Mouse (Mus musculus): ENCODE measurements around the gene Fh1. TPM values are rescaled to one million over a fixed set of nuclear protein-coding genes. Genes with fewer than 3 reads are reported as not detected.

The Fh1 gene
- total RNA-seq (2023): 15.2 and 23.8 TPM in 2 replicates

DNA sequence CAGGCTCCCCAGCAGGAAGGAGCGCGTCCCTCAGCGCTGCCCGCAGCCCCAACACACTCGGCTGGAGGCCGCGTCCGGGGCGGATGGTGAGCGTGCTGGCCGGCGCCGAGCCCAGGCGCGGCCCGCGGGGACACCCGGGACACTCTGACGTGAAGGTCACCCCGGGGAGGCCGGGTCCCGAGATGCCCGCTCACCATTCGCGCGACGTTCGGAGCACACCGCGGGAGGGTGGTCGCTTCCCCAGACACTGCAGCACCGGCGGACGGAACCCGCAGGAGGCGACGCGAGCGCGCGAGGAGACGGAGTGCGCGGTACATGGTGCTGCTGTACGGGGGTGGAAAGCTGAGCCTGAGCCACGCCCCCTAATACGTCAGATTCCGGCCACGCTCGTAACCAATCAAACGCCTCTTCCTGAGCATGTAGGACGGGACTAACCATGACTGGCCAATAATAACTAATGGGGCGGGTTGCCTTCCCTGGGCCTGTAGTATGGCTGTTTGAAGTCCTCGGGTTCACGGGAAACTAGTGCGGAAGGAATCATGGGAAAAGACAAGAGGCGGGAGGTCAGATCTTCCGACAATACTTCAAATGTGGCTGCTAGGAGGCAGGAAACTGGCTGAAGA is at the start of gene Fh1:
Gene Fh1 (minus strand): TSS at position 379 of the 623 bp plus-strand sequence.

DNA sequence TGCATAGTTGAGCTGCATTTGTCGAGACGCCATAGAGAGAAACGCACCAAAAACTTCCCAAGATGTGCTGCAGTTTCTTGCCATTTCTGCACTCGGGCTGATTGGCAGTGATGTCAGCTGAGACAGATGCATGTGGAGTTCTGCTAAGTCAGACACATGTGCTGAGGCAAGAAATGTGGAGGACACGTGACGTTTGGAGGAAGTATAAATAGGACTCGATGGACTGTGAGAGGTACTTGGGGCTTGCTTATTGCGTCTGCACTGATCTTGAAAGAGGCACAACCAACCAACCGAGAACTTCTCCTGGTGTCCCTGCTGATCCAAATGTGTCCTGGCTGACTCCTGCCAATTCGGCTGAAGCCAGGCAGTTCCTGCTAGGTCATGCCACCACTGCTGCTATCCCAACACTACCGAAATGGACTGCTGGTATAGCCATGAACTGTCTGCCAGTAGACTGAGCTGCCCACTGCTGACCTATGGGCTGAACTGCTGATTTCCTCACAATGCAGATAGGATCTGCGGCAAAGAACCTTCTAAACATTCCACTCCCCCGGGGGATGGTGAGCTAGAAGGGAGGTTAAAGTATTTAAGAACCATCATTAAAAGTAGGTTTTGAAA is 5.5 kb downstream of the Fh1 start, which contains the start of gene Kmo:
Gene Kmo (plus strand): TSS at position 568 of the 618 bp plus-strand sequence.

Other genes starting within 250 kb of the Fh1 start
- gene Rgs7, start 133.1 kb downstream of the Fh1 start, total RNA-seq (2023): 0.45 and 0.69 TPM in 2 replicates
- 2.0 and 2.8 TPM in 2 replicates for gene Kmo, start 5.3 kb downstream of the Fh1 start, total RNA-seq (2023)
- 0.76 and 0.79 TPM in 2 replicates for gene Opn3, start 67.1 kb upstream of the Fh1 start, total RNA-seq (2023)
- 3.7 and 10.7 TPM in 2 replicates for gene Chml, start 67.3 kb upstream of the Fh1 start, total RNA-seq (2023)
- not detected in 2 replicates for gene Wdr64, start 73.0 kb upstream of the Fh1 start, total RNA-seq (2023)

Measured in neutrophil, adult 65 days (primary cell).